10 mouse cellular contexts compared by ENCODE assay signal in genomic region chr4:149735624-149736250, GRCm38 (mm10). TPM values are rescaled to one million over a fixed set of nuclear protein-coding genes. Genes with fewer than 3 reads are reported as not detected.
DNase-seq lines count a peak whose midpoint lies in the region; ATAC-seq lines count a peak whose summit lies in the region.
"Had no signal": no experiment of that assay in that cellular context is flagged by ENCODE, and none has a peak within 500 bp of the region (broad histone marks: within the 10 kb centered on the region; RNA-seq: fewer than 3 reads in every experiment).

No protein-coding gene starts in this region.

- peaks cover 45 to 62% of the 10 kb centered on the region in 2 experiments for H3K4me1 ChIP-seq in heart, embryonic 14.5 days (ENCODE audit: control insufficient read depth in 2 of 2, insufficient read depth in 2 of 2, low read length in 2 of 2)
- H3K4me1 ChIP-seq in forebrain, embryonic 13.5 days = peaks cover 66% of the 10 kb centered on the region
- H3K4me1 ChIP-seq in midbrain, embryonic 10.5 days = peaks cover 70% of the 10 kb centered on the region

- no peak for ATAC-seq in heart, embryonic 14.5 days (ENCODE audit: insufficient number of reproducible peaks, insufficient read depth, low FRiP score, low read depth)
- no peak for ATAC-seq in forebrain, embryonic 13.5 days

- no peak overlapping the region for H3K27ac ChIP-seq in heart, embryonic 14.5 days (replicated peaks in 1 of 2; ENCODE audit: control insufficient read depth in 1 of 2, insufficient read depth in 1 of 2, low read depth in 2 of 2, low read length in 2 of 2)
- H3K27ac ChIP-seq in forebrain, embryonic 13.5 days = no peak overlapping the region
- no peak overlapping the region for H3K27ac ChIP-seq in midbrain, embryonic 10.5 days (replicated peaks)
- H3K27ac ChIP-seq: macrophage had no signal

- no peak for DNase-seq in heart, postnatal 25 days (ENCODE audit: low spot score)
- DNase-seq in cerebellum, adult 8-10 months = peak; percentile 59
- no peak for DNase-seq in midbrain, embryonic 10.5 days (ENCODE audit: low spot score)
- no peak for DNase-seq in yolk sac, embryonic 10.5 days (ENCODE audit: low spot score)
- DNase-seq in right cerebral cortex, postnatal 4 days = no peak
- DNase-seq in kidney, postnatal 4 days = no peak
- DNase-seq: right cerebral cortex, postnatal 25 days had no signal

- 0 out of 2 replicates have a peak overlapping the region, but pooled peaks have one; percentile 92 for H3K9ac ChIP-seq in heart, embryonic 14.5 days (ENCODE audit: low read length)
- peak overlapping the region; percentile 90; the same call in 1 of the 2 replicates for H3K9ac ChIP-seq in forebrain, embryonic 13.5 days

- intact Hi-C loops in heart, postnatal 25 days (cut with DNase I) = no loop called here

- no peaks in the 10 kb centered on the region for H3K9me3 ChIP-seq in heart, embryonic 14.5 days (ENCODE audit: control insufficient read depth, low read length)
- no peaks in the 10 kb centered on the region for H3K9me3 ChIP-seq in forebrain, embryonic 13.5 days (replicated peaks)
- no peaks in the 10 kb centered on the region for H3K9me3 ChIP-seq in midbrain, embryonic 10.5 days (replicated peaks)

- 59% methylated on average over 5 of the region's 5 CpGs for WGBS in heart, embryonic 14.5 days
- 73% methylated on average over 5 of the region's 5 CpGs for WGBS in forebrain, embryonic 13.5 days
- 86% methylated on average over 5 of the region's 5 CpGs for WGBS in midbrain, embryonic 10.5 days

- H3K4me2 ChIP-seq in heart, embryonic 14.5 days (ENCODE audit: low read length) = peak overlapping the region; percentile 91; the same call in 1 of the 2 replicates
- peak overlapping the region; percentile 85 for H3K4me2 ChIP-seq in forebrain, embryonic 13.5 days

- peak overlapping the region in 1 of 2 experiments; percentile 13; a peak in 1 of 4 replicates for H3K4me3 ChIP-seq in heart, embryonic 14.5 days (ENCODE audit: control insufficient read depth in 1 of 2, insufficient read depth in 1 of 2, low read depth in 1 of 2, low read length in 2 of 2)
- H3K4me3 ChIP-seq in forebrain, embryonic 13.5 days = peak overlapping the region; percentile 74; the same call in 1 of the 2 replicates
- H3K4me3 ChIP-seq in midbrain, embryonic 10.5 days = peak overlapping the region; percentile 87

- H3K27me3 ChIP-seq in heart, embryonic 14.5 days (ENCODE audit: control insufficient read depth, insufficient read depth, low read length) = no peaks in the 10 kb centered on the region
- no peaks in the 10 kb centered on the region for H3K27me3 ChIP-seq in forebrain, embryonic 13.5 days
- H3K27me3 ChIP-seq in midbrain, embryonic 10.5 days (ENCODE audit: low read depth, poor library complexity, severe bottlenecking) = peaks cover 6% of the 10 kb centered on the region; the same call in 1 of the 2 replicates

- peaks cover 19% of the 10 kb centered on the region for H3K36me3 ChIP-seq in heart, embryonic 14.5 days (ENCODE audit: control insufficient read depth, insufficient read depth, low read length)
- H3K36me3 ChIP-seq in forebrain, embryonic 13.5 days (ENCODE audit: poor library complexity, severe bottlenecking) = peaks cover 12% of the 10 kb centered on the region
- H3K36me3 ChIP-seq in midbrain, embryonic 10.5 days = peaks cover 37% of the 10 kb centered on the region

RNA-seq across cellular contexts. Expression of gene Tmem201, which starts 2.1 kb away (rescaled TPM):
- 36.8 and 38.4 TPM in 2 replicates for polyA plus RNA-seq in heart, embryonic 14.5 days (2014; fragmentation: Nextera tagmentation; extraction: Ambion mirVana)
- total RNA-seq in heart, postnatal 25 days (2021) = 10 to 100 TPM; 82.3 to 89.7 TPM
- polyA plus RNA-seq in forebrain, embryonic 13.5 days (2015; fragmentation: Nextera tagmentation; extraction: Ambion mirVana) = 31.0 and 34.6 TPM in 2 replicates
- polyA plus RNA-seq in midbrain, embryonic 10.5 days (2016; fragmentation: Nextera tagmentation; extraction: Ambion mirVana) = 38.7 and 44.3 TPM in 2 replicates

RNA-seq across cellular contexts. Expression of gene Pik3cd, which starts 33.4 kb away (rescaled TPM):
- 3.1 and 4.6 TPM in 2 replicates for polyA plus RNA-seq in heart, embryonic 14.5 days (2014; fragmentation: Nextera tagmentation; extraction: Ambion mirVana)
- total RNA-seq in heart, postnatal 25 days (2021) = 1 to 10 TPM; 4.0 to 4.3 TPM
- polyA plus RNA-seq in forebrain, embryonic 13.5 days (2015; fragmentation: Nextera tagmentation; extraction: Ambion mirVana) = 8.0 and 9.0 TPM in 2 replicates
- polyA plus RNA-seq in midbrain, embryonic 10.5 days (2016; fragmentation: Nextera tagmentation; extraction: Ambion mirVana) = 7.9 and 11.2 TPM in 2 replicates

RNA-seq across cellular contexts. Expression of gene Slc25a33, which starts 38.3 kb away (rescaled TPM):
- 5.8 and 5.9 TPM in 2 replicates for polyA plus RNA-seq in heart, embryonic 14.5 days (2014; fragmentation: Nextera tagmentation; extraction: Ambion mirVana)
- total RNA-seq in heart, postnatal 25 days (2021) = 10 to 100 TPM; 22.5 to 30.5 TPM
- 13.8 and 15.5 TPM in 2 replicates for polyA plus RNA-seq in forebrain, embryonic 13.5 days (2015; fragmentation: Nextera tagmentation; extraction: Ambion mirVana)
- polyA plus RNA-seq in midbrain, embryonic 10.5 days (2016; fragmentation: Nextera tagmentation; extraction: Ambion mirVana) = 16.3 and 18.0 TPM in 2 replicates
